Mouse (Mus musculus) forebrain, embryonic 14.5 days (tissue): ENCODE data around the gene Fbxo11. TPM values are rescaled to one million over a fixed set of nuclear protein-coding genes. Genes with fewer than 3 reads are reported as not detected.

Source experiments
- ATAC-seq: fragments of 200-750 bp; cut with Nextera tagmentation; 2 replicates; pipeline ENCODE4 v1.8.0; 2017; ENCODE audit warnings: mild to moderate bottlenecking, moderate library complexity
- DNase-seq: peaks from one replicate; pipeline ENCODE4 v3.0.0-alpha.2; 2015; ENCODE audit warnings: low spot score
- H3K27ac ChIP-seq: fragments of 300-500 bp; sonication (generic); 2 replicates; pipeline ENCODE4 v1.5.1; 2014; ENCODE audit warnings: low read depth, mild to moderate bottlenecking, control low read depth, low read length, moderate library complexity
- H3K27me3 ChIP-seq: fragments of 300-500 bp; sonication (generic); replicated peaks from 2 replicates; pipeline ENCODE4 v1.6.1; 2014; ENCODE audit warnings: low read length, control low read depth, mixed read lengths; ENCODE audit not compliant: control insufficient read depth, insufficient read depth
- H3K36me3 ChIP-seq: fragments of 300-500 bp; sonication (generic); 2 replicates; pipeline ENCODE4 v1.6.1; 2014; ENCODE audit warnings: low read length, control low read depth; ENCODE audit not compliant: control insufficient read depth, insufficient read depth
- H3K4me1 ChIP-seq: fragments of 300-500 bp; sonication (generic); 2 replicates; pipeline ENCODE4 v1.6.1; 2014; ENCODE audit warnings: antibody characterized with exemption, low read length, control low read depth; ENCODE audit not compliant: control insufficient read depth, insufficient read depth
- H3K4me2 ChIP-seq: fragments of 300-500 bp; sonication (generic); 2 replicates; pipeline ENCODE4 v1.6.1; 2014; ENCODE audit warnings: mild to moderate bottlenecking, control low read depth, low read length
- H3K4me3 ChIP-seq: fragments of 300-500 bp; sonication (generic); 2 replicates; pipeline ENCODE4 v1.5.1; 2014; ENCODE audit warnings: low read depth, low read length, control low read depth
- H3K9ac ChIP-seq: fragments of 300-500 bp; sonication (generic); 2 replicates; pipeline ENCODE4 v1.6.1; 2014; ENCODE audit warnings: mild to moderate bottlenecking, low read length, control low read depth, moderate library complexity
- H3K9me3 ChIP-seq: fragments of 300-500 bp; sonication (generic); replicated peaks from 2 replicates; pipeline ENCODE4 v1.6.1; 2016; ENCODE audit warnings: low read length, control low read depth, mixed read lengths; ENCODE audit not compliant: control insufficient read depth
- WGBS: fragments of 180-500 bp; shearing (Covaris S2); extraction: QIAGEN DNeasy Blood & Tissue Kit; methylation state at CpG from one replicate; pipeline ENCODE4 v1.1.7; 2014; 5-methylcytosine and 5-hydroxymethylcytosine counted together
- polyA plus RNA-seq: library from polyadenylated mRNA; unstranded; fragments of >200 nt; fragmentation: Nextera tagmentation; extraction: Ambion mirVana; gene quantifications from 2 replicates; pipeline ENCODE4 v1.2.1, GENCODE M21; 2014

Fbxo11 gene
- polyA plus RNA-seq, 1 experiment from 2014 or later = 39.6 TPM

- H3K4me2 ChIP-seq = no peak overlapping the region
- H3K9ac ChIP-seq = no peak overlapping the region
- no peaks in the 10 kb centered on the region for H3K36me3 ChIP-seq
- no peak overlapping the region for H3K27ac ChIP-seq
- ATAC-seq (no peak), DNase-seq (no peak)
- peaks cover 6% of the 10 kb centered on the region; the same call in 1 of the 2 replicates for H3K4me1 ChIP-seq
- no peaks in the 10 kb centered on the region for H3K27me3 ChIP-seq
- no peaks in the 10 kb centered on the region for H3K9me3 ChIP-seq
- H3K4me3 ChIP-seq = no peak overlapping the region
- WGBS = 81% methylated on average over 3 of the region's 3 CpGs
These were observed 3.1 kb downstream of the Fbxo11 start for GRCm38 (mm10) chr17:88061942-88062341.

- Histone ChIP-seq H3K27ac (no peak overlapping the region), H3K4me3 (no peak overlapping the region), H3K9ac (no peak overlapping the region), H3K9me3 (no peaks in the 10 kb centered on the region), H3K27me3 (no peaks in the 10 kb centered on the region), H3K36me3 (no peaks in the 10 kb centered on the region), H3K4me1 (peaks cover 6% of the 10 kb centered on the region; the same call in 1 of the 2 replicates), H3K4me2 (no peak overlapping the region)
- ATAC-seq (no peak), DNase-seq (no peak)
- WGBS = 74% methylated on average over 2 of the region's 2 CpGs
These were observed 6.8 kb downstream of the Fbxo11 start for GRCm38 (mm10) chr17:88058280-88058679.

- Histone ChIP-seq H3K9ac (no peak overlapping the region), H3K27ac (no peak overlapping the region), H3K4me2 (no peak overlapping the region), H3K4me1 (peaks cover 6% of the 10 kb centered on the region; the same call in 1 of the 2 replicates), H3K4me3 (no peak overlapping the region), H3K27me3 (no peaks in the 10 kb centered on the region), H3K9me3 (no peaks in the 10 kb centered on the region), H3K36me3 (no peaks in the 10 kb centered on the region)
- WGBS = 96% methylated on average over 1 of the region's 1 CpGs
- ATAC-seq = no peak
- peak; percentile 55 for DNase-seq
These were observed 7.2 kb downstream of the Fbxo11 start for GRCm38 (mm10) chr17:88057846-88058245.

DNA sequence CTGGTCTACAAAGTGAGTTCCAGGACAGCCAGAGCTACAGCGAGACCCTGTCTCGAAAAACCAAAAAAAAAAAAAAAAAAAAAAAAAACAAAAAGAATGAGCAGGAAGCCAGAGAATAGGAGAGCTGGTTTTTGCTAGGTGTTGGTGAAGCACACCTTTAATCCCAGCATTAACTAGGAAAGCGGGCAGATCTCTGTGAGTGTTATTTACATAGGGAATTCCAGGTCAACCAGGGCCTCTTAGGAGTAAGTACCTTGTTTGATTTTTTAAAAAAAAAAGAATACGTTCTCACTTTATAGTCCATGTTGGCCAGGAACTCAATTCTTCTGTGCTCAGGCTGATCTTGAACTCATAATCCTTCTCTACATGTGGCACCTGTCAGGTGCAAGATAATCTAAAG is 13.4 kb downstream of the Fbxo11 start:
- WGBS = 95% methylated on average over 4 of the region's 4 CpGs
- no peak for DNase-seq

GRCm38 (mm10) chr17:88050892-88051291 is 14.2 kb downstream of the Fbxo11 start:
- ATAC-seq (no peak), DNase-seq (no peak)
- Histone ChIP-seq H3K4me1 (no peaks in the 10 kb centered on the region), H3K9me3 (no peaks in the 10 kb centered on the region), H3K36me3 (no peaks in the 10 kb centered on the region), H3K9ac (no peak overlapping the region), H3K27me3 (no peaks in the 10 kb centered on the region), H3K4me2 (no peak overlapping the region), H3K4me3 (no peak overlapping the region), H3K27ac (no peak overlapping the region)
- WGBS = 91% methylated on average over 1 of the region's 1 CpGs

More for the DNA sequence above, 13.4 kb downstream of the Fbxo11 start:
- H3K9me3 ChIP-seq = no peaks in the 10 kb centered on the region
- H3K4me2 ChIP-seq = no peak overlapping the region
- H3K9ac ChIP-seq = no peak overlapping the region
- H3K4me1 ChIP-seq = no peaks in the 10 kb centered on the region
- no peak for ATAC-seq
- H3K4me3 ChIP-seq = no peak overlapping the region
- H3K36me3 ChIP-seq = no peaks in the 10 kb centered on the region
- no peaks in the 10 kb centered on the region for H3K27me3 ChIP-seq
- no peak overlapping the region for H3K27ac ChIP-seq

GRCm38 (mm10) chr17:88050318-88050717 is 14.8 kb downstream of the Fbxo11 start:
- ATAC-seq (no peak), DNase-seq (no peak)
- WGBS = 97% methylated on average over 2 of the region's 2 CpGs

GRCm38 (mm10) chr17:88042099-88043086 is 22.7 kb downstream of the Fbxo11 start:
- 74% methylated on average over 12 of the region's 12 CpGs for WGBS
- Histone ChIP-seq H3K27me3 (no peaks in the 10 kb centered on the region), H3K4me3 (no peak overlapping the region), H3K27ac (no peak overlapping the region), H3K9me3 (no peaks in the 10 kb centered on the region), H3K4me2 (no peak overlapping the region), H3K9ac (no peak overlapping the region), H3K36me3 (no peaks in the 10 kb centered on the region; the same call in 1 of the 2 replicates), H3K4me1 (no peaks in the 10 kb centered on the region; the same call in none of the 2 replicates)
- ATAC-seq = peak; percentile 69; the same call in 1 of the 2 replicates
- peak; percentile 50 for DNase-seq

More at GRCm38 (mm10) chr17:88050318-88050717, 14.8 kb downstream of the Fbxo11 start:
- no peaks in the 10 kb centered on the region for H3K4me1 ChIP-seq
- H3K27ac ChIP-seq = no peak overlapping the region
- no peaks in the 10 kb centered on the region for H3K9me3 ChIP-seq
- H3K36me3 ChIP-seq = no peaks in the 10 kb centered on the region
- H3K4me2 ChIP-seq = no peak overlapping the region
- no peak overlapping the region for H3K4me3 ChIP-seq
- no peak overlapping the region for H3K9ac ChIP-seq
- no peaks in the 10 kb centered on the region for H3K27me3 ChIP-seq

DNA sequence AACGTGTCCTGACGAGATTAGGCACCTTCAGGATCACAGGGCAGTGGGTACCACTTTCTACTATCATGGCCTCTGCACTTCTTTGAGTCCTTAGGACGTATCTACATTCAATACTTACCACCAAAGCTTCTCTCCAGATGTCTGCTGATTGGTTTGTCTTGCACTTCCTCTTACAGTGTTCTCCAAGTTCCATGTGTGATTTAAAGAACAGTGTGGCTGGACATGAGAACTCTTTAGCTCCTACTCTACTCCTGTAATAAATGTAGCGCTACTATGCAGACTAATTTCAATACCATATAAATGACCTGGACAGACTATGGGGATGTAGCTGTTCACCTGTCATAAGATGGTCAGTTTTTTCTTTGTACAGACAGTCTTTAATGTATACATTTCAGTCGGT is 24.3 kb downstream of the Fbxo11 start:
- no peaks in the 10 kb centered on the region; the same call in none of the 2 replicates for H3K4me1 ChIP-seq
- WGBS = 85% methylated on average over 5 of the region's 5 CpGs
- no peak overlapping the region for H3K9ac ChIP-seq

GRCm38 (mm10) chr17:88034418-88034817 is 30.7 kb downstream of the Fbxo11 start:
- Histone ChIP-seq H3K4me3 (no peak overlapping the region), H3K36me3 (no peaks in the 10 kb centered on the region), H3K9me3 (no peaks in the 10 kb centered on the region), H3K27me3 (no peaks in the 10 kb centered on the region), H3K4me1 (no peaks in the 10 kb centered on the region), H3K4me2 (no peak overlapping the region), H3K27ac (no peak overlapping the region), H3K9ac (no peak overlapping the region)
- 97% methylated on average over 4 of the region's 4 CpGs for WGBS
- DNase-seq (no peak), ATAC-seq (no peak)

More for the DNA sequence above, 24.3 kb downstream of the Fbxo11 start:
- DNase-seq = no peak
- Histone ChIP-seq H3K27ac (no peak overlapping the region), H3K36me3 (no peaks in the 10 kb centered on the region; the same call in 1 of the 2 replicates), H3K4me3 (no peak overlapping the region), H3K27me3 (no peaks in the 10 kb centered on the region), H3K9me3 (no peaks in the 10 kb centered on the region), H3K4me2 (no peak overlapping the region)
- ATAC-seq = no peak
